Mouse (Mus musculus) 3T3-L1 (cell line): ENCODE measurements around the gene Nradd.

Experiments
- DNase-seq: peaks from one replicate; pipeline ENCODE4 v3.0.0-alpha.2; 2015; ENCODE audit warnings: low read depth, low spot score

Gene Nradd

DNA sequence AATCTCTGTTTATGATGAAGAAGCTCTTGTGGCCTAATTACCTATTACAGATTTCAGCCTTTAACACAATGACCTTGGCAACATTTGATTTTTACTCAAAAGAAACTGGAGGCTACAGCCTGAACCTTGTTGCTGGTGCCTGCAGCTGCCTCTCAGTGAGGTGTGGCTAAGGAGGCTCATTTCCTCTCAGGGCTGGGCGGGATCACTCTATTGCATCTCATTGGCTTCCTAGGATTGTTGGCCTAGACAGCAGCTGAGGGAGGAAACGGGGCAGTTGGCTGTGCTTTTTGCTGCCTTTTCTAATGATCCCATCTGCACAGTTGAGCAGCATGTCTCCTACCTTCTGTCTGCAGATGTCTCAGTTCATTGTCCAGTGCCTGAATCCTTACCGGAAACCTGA is 7.2 kb downstream of the Nradd start:
- DNase-seq: no peak

DNA sequence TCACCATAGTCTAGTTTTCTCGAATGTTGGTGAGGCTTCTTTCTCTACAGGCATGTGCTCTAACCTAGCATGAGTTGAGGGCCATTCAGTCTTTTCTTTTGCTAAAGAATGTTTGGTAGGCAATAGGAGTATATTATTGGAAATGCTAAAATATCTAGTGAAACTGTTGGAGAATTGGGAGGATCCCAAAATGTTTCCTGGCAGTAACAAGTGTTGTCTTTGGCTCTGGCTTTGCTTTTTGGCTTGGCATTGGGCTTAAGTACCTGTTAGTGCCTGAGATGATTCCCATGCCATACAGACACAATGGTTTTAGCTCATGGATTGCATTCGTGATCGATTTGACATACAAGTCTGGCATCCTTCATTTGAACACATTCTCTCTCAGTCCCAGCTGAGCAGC is 12.8 kb downstream of the Nradd start:
- DNase-seq: no peak

GRCm38 (mm10) chr9:110583521-110583920 is 40.7 kb downstream of the Nradd start:
- no peak for DNase-seq

- no peak for DNase-seq
Measured at GRCm38 (mm10) chr9:110582161-110582560, 42.1 kb downstream of the Nradd start.
